Mouse (Mus musculus) heart, embryonic 14.5 days (tissue): ENCODE results near the gene Arhgap35. TPM values are rescaled to one million over a fixed set of nuclear protein-coding genes. Genes with fewer than 3 reads are reported as not detected.

Experiments used
- ATAC-seq: fragments of 200-750 bp; cut with Nextera tagmentation; 2 replicates; pipeline ENCODE4 v1.8.0; 2017; ENCODE audit warnings: low read depth, moderate TSS enrichment; ENCODE audit not compliant: insufficient number of reproducible peaks, insufficient read depth, low FRiP score
- H3K27ac ChIP-seq, 2 experiments: fragments of 200-500 bp in 1 of 2; fragments of 300-500 bp in 1 of 2; sonication (generic) in 1 of 2; replicated peaks in 1 of 2; 2 replicates each; pipeline ENCODE4 v1.5.1; 2012 to 2014; ENCODE audit warnings: low read depth in 2 of 2, low read length in 2 of 2, control low read depth in 1 of 2, mild to moderate bottlenecking in 1 of 2, mixed read lengths in 1 of 2; ENCODE audit not compliant: control insufficient read depth in 1 of 2, insufficient read depth in 1 of 2
- H3K27me3 ChIP-seq: fragments of 300-500 bp; sonication (generic); 2 replicates; pipeline ENCODE4 v1.6.1; 2014; ENCODE audit warnings: mild to moderate bottlenecking, low read length, control low read depth; ENCODE audit not compliant: control insufficient read depth, insufficient read depth
- H3K36me3 ChIP-seq: fragments of 300-500 bp; sonication (generic); 2 replicates; pipeline ENCODE4 v1.6.1; 2014; ENCODE audit warnings: mild to moderate bottlenecking, control low read depth, low read length, mixed read lengths; ENCODE audit not compliant: control insufficient read depth, insufficient read depth
- H3K4me1 ChIP-seq, 2 experiments: fragments of 200-500 bp in 1 of 2; fragments of 300-500 bp in 1 of 2; sonication (generic) in 1 of 2; 2 replicates each; pipeline ENCODE4 v1.6.1; 2012 to 2014; ENCODE audit warnings: low read length in 2 of 2, control low read depth in 1 of 2, mixed read lengths in 1 of 2; ENCODE audit not compliant: control insufficient read depth in 2 of 2, insufficient read depth in 2 of 2
- H3K4me2 ChIP-seq: fragments of 300-500 bp; sonication (generic); 2 replicates; pipeline ENCODE4 v1.6.1; 2014; ENCODE audit warnings: mild to moderate bottlenecking, low read length
- H3K4me3 ChIP-seq, 2 experiments: fragments of 200-500 bp in 1 of 2; fragments of 300-500 bp in 1 of 2; sonication (generic) in 1 of 2; 2 replicates each; pipeline ENCODE4 v1.5.1; 2012 to 2014; ENCODE audit warnings: low read length in 2 of 2, mild to moderate bottlenecking in 2 of 2, control low read depth in 1 of 2, low read depth in 1 of 2, moderate library complexity in 1 of 2; ENCODE audit not compliant: control insufficient read depth in 1 of 2, insufficient read depth in 1 of 2
- H3K9ac ChIP-seq: fragments of 300-500 bp; sonication (generic); 2 replicates; pipeline ENCODE4 v1.6.1; 2014; ENCODE audit warnings: mild to moderate bottlenecking, low read length
- H3K9me3 ChIP-seq: fragments of 300-500 bp; sonication (generic); 2 replicates; pipeline ENCODE4 v1.6.1; 2016; ENCODE audit warnings: low read length, control low read depth; ENCODE audit not compliant: control insufficient read depth
- WGBS: fragments of 180-500 bp; shearing (Covaris S2); extraction: QIAGEN DNeasy Blood & Tissue Kit; methylation state at CpG from one replicate; pipeline ENCODE4 v1.1.7; 2014; 5-methylcytosine and 5-hydroxymethylcytosine counted together
- polyA plus RNA-seq: library from polyadenylated mRNA; unstranded; fragments of >200 nt; fragmentation: Nextera tagmentation; extraction: Ambion mirVana; gene quantifications from 2 replicates; pipeline ENCODE4 v1.2.1, GENCODE M21; 2014

Gene Arhgap35
- polyA plus RNA-seq, 1 experiment from 2014 or later, result 18.0 TPM

GRCm38 (mm10) chr7:16604141-16604540 is 10.7 kb downstream of the Arhgap35 start:
- Histone ChIP-seq H3K4me2 (no peak overlapping the region), H3K9ac (no peak overlapping the region), H3K4me1 (peaks cover 9 to 36% of the 10 kb centered on the region in 2 experiments), H3K4me3 (no peak overlapping the region), H3K27ac (no peak overlapping the region), H3K36me3 (no peaks in the 10 kb centered on the region), H3K9me3 (no peaks in the 10 kb centered on the region), H3K27me3 (no peaks in the 10 kb centered on the region)
- WGBS, result 100% methylated on average over 1 of the region's 1 CpGs
- ATAC-seq, result no peak

GRCm38 (mm10) chr7:16601683-16602102 is 13.1 kb downstream of the Arhgap35 start:
- Histone ChIP-seq H3K4me3 (no peak overlapping the region), H3K9me3 (no peaks in the 10 kb centered on the region), H3K27ac (peak overlapping the region; percentile 83 to 91), H3K4me1 (peaks cover 9 to 50% of the 10 kb centered on the region in 2 experiments), H3K27me3 (no peaks in the 10 kb centered on the region), H3K36me3 (no peaks in the 10 kb centered on the region), H3K9ac (peak overlapping the region; percentile 41), H3K4me2 (peak overlapping the region; percentile 44)
- 6% methylated on average over 4 of the region's 4 CpGs for WGBS
- 0 out of 2 replicates have a peak, but pooled peaks have one; percentile 54 for ATAC-seq

GRCm38 (mm10) chr7:16599006-16599405 is 15.8 kb downstream of the Arhgap35 start:
- peaks cover 9 to 50% of the 10 kb centered on the region in 2 experiments for H3K4me1 ChIP-seq
- no peak for ATAC-seq
- 0 out of 2 replicates have a peak, but pooled peaks cover 9% of the 10 kb centered on the region for H3K36me3 ChIP-seq
- H3K4me2 ChIP-seq, result no peak overlapping the region
- no peak overlapping the region for H3K9ac ChIP-seq
- no peak overlapping the region for H3K27ac ChIP-seq
- H3K27me3 ChIP-seq, result no peaks in the 10 kb centered on the region
- 61% methylated on average over 2 of the region's 2 CpGs for WGBS
- no peaks in the 10 kb centered on the region for H3K9me3 ChIP-seq
- no peak overlapping the region for H3K4me3 ChIP-seq

GRCm38 (mm10) chr7:16591292-16591691 is 23.5 kb downstream of the Arhgap35 start:
- H3K9me3 ChIP-seq, result no peaks in the 10 kb centered on the region
- peaks cover 2 to 49% of the 10 kb centered on the region in 2 experiments for H3K4me1 ChIP-seq
- H3K9ac ChIP-seq, result no peak overlapping the region
- ATAC-seq, result no peak
- 0 out of 2 replicates have a peak, but pooled peaks cover 11% of the 10 kb centered on the region for H3K36me3 ChIP-seq
- H3K27ac ChIP-seq, result no peak overlapping the region
- no peak overlapping the region for H3K4me3 ChIP-seq
- H3K4me2 ChIP-seq, result no peak overlapping the region
- no peaks in the 10 kb centered on the region for H3K27me3 ChIP-seq
- 64% methylated on average over 1 of the region's 1 CpGs for WGBS

- ATAC-seq, result no peak
- Histone ChIP-seq H3K4me3 (no peak overlapping the region), H3K4me1 (peaks cover 21 to 81% of the 10 kb centered on the region in 2 experiments), H3K9me3 (no peaks in the 10 kb centered on the region), H3K27ac (peak overlapping the region in 1 of 2 experiments; percentile 72; a peak in 2 of 4 replicates), H3K36me3 (0 out of 2 replicates have a peak, but pooled peaks cover 2% of the 10 kb centered on the region), H3K9ac (no peak overlapping the region), H3K4me2 (peak overlapping the region; percentile 1; the same call in 1 of the 2 replicates), H3K27me3 (no peaks in the 10 kb centered on the region)
- 37% methylated on average over 3 of the region's 3 CpGs for WGBS
Observed at GRCm38 (mm10) chr7:16587649-16588048, 27.1 kb downstream of the Arhgap35 start.

GRCm38 (mm10) chr7:16584384-16584783 is 30.4 kb downstream of the Arhgap35 start:
- H3K9me3 ChIP-seq, result no peaks in the 10 kb centered on the region
- peaks cover 35 to 83% of the 10 kb centered on the region in 2 experiments for H3K4me1 ChIP-seq
- H3K36me3 ChIP-seq, result no peaks in the 10 kb centered on the region
- no peak for ATAC-seq
- peak overlapping the region; percentile 45; the same call in 1 of the 2 replicates for H3K4me2 ChIP-seq
- no peak overlapping the region for H3K4me3 ChIP-seq
- peak overlapping the region; percentile 95 to 96 for H3K27ac ChIP-seq
- H3K9ac ChIP-seq, result no peak overlapping the region
- no peaks in the 10 kb centered on the region for H3K27me3 ChIP-seq

- Histone ChIP-seq H3K27me3 (no peaks in the 10 kb centered on the region), H3K4me1 (peaks cover 35 to 77% of the 10 kb centered on the region in 2 experiments), H3K9me3 (no peaks in the 10 kb centered on the region), H3K9ac (peak overlapping the region; percentile 56; the same call in 1 of the 2 replicates), H3K27ac (peak overlapping the region; percentile 95 to 96), H3K36me3 (no peaks in the 10 kb centered on the region), H3K4me3 (no peak overlapping the region), H3K4me2 (peak overlapping the region; percentile 52)
- ATAC-seq, result peak; percentile 31
- 33% methylated on average over 1 of the region's 1 CpGs for WGBS
Observed at GRCm38 (mm10) chr7:16583775-16584174, 31.0 kb downstream of the Arhgap35 start.

- no peaks in the 10 kb centered on the region for H3K36me3 ChIP-seq
- H3K27ac ChIP-seq, result peak overlapping the region; percentile 63 to 95
- 22% methylated on average over 3 of the region's 3 CpGs for WGBS
- peaks cover 35 to 62% of the 10 kb centered on the region in 2 experiments for H3K4me1 ChIP-seq
- no peak for ATAC-seq
- no peak overlapping the region for H3K4me3 ChIP-seq
- H3K9ac ChIP-seq, result no peak overlapping the region
- no peaks in the 10 kb centered on the region for H3K27me3 ChIP-seq
- H3K9me3 ChIP-seq, result no peaks in the 10 kb centered on the region
- H3K4me2 ChIP-seq, result peak overlapping the region; percentile 19; the same call in 1 of the 2 replicates
Observed at GRCm38 (mm10) chr7:16582299-16582698, 32.5 kb downstream of the Arhgap35 start.
